Mouse (Mus musculus): Measurements from ENCODE around the gene Nedd4.
A peak's percentile ranks its signal among the peaks of the same experiment; 100 is the strongest.

The Nedd4 gene

DNA sequence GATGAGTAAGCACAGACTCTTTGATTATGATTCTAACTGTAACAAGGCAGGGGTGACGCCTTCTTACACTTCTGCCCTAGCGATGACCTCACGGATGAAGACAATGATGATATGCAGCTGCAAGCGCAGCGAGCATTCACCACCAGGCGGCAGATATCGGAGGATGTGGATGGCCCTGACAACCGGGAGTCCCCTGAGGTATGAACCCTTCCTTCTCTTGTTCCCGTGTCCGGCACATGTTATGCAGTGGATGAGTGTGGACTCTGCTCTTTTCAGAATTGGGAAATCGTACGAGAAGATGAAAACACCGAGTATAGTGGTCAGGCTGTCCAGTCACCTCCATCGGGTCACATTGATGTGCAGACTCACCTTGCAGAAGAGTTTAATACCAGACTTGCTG, 59.1 kb downstream of the Nedd4 start:
- no peak for DNase-seq (ENCODE audit: low read depth, low spot score)

- no peak for DNase-seq (ENCODE audit: low read depth, low spot score)
Observed at GRCm38 (mm10) chr9:72722622-72723021, 60.5 kb downstream of the Nedd4 start.

DNA sequence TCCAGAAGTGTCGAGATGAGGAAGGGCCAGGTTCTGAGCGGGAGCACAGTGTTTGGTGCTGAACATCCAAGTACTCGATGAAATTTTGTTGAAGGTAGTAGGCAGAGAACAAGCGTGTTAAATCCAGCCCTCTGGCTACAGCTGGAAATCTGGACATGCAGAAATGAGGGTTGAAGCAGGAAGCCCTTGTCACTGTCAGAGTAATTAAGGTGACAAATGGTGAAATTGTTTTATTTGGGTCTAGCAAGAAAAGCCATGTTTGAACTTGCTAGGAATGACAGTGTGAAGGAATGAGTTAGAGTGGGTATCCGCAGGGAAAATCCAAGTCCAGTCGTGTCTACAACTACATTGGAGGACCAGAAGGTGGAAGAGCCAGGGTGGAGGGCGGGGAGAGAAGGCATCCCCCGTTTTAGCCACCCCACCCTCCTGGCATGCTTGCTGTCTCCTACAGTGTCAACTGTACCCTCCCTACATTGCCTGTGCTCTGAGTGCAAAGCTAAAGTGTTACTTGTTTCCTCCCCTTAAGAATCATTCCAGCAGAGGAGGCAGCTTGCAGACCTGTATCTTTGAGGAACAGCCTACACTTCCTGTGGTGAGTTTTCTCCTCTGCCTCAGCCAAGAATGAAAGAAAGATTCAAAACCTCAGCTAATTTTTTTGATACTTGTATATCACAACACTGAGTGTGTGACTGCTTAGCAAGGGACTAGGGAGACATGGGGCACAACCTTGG, 62.5 kb downstream of the Nedd4 start:
- no peak for DNase-seq (ENCODE audit: low read depth, low spot score)

DNA sequence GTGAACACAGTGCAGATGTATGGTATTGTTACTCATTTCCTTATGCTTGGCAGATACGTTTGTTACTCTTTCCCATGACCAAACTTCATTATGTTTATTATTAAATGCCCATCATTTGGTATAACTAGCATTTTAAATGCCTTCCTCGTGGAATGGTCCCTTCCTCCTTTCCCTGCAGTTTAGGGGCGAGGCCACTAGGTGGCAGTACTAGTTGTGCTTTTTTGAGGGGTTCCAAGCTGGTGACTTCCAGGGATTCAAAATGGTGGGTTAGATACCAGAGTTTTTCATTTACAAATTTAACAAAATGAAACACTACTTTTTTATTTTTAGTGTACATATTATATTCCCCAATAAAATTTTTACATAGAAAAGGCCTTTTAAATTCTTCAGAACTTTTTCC, 71.8 kb downstream of the Nedd4 start:
- peak; percentile 46 for DNase-seq (ENCODE audit: low read depth, low spot score)

GRCm38 (mm10) chr9:72735822-72736410, 73.8 kb downstream of the Nedd4 start:
- peak; percentile 17 for DNase-seq (ENCODE audit: low read depth, low spot score)

GRCm38 (mm10) chr9:72741206-72741605, 79.1 kb downstream of the Nedd4 start:
- DNase-seq (ENCODE audit: low read depth, low spot score), result no peak

DNA sequence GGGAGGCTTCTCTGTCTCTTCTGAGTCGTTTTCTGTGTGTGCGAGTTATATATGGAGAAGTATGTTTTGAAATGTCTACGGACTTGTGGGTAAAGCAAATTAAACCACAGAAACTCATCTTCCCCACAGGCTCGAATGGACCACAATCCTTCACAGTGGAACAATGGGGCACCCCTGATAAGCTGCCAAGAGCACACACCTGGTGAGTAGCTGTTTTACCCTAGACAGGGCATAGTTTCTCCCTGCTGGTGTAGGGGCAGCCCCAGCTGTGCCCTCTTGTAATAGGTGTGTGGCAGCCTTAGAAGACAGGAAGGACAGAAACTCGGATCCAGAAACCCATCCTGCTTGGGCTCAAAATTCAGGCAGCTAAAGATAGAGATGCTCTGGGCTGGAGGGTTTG, 84.1 kb downstream of the Nedd4 start:
- no peak for DNase-seq (ENCODE audit: low read depth, low spot score)

GRCm38 (mm10) chr9:72750272-72750671, 88.1 kb downstream of the Nedd4 start:
- no peak for DNase-seq (ENCODE audit: low read depth, low spot score)

GRCm38 (mm10) chr9:72752656-72753055, 90.5 kb downstream of the Nedd4 start:
- DNase-seq (ENCODE audit: low read depth, low spot score), result no peak

DNA sequence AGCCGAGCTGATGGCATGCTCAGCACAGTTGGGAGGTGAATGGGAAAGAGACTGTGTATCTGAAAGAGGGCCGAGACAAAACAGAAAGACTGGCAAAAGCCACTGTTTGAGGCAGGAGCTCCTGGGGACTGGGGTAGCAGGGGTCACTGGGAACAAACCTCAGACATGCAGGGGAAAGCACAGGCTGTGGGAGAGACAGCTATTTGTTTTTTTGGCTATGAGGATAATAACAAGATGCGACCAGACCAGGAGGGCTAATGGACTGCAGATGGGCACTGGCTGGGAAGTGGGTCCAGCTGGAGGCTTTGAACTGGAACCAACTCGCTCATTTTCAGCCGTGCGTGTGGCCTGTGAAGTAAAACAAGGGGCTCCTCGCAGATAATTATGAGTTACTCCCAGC, 91.6 kb downstream of the Nedd4 start:
- DNase-seq (ENCODE audit: low read depth, low spot score), result no peak

DNA sequence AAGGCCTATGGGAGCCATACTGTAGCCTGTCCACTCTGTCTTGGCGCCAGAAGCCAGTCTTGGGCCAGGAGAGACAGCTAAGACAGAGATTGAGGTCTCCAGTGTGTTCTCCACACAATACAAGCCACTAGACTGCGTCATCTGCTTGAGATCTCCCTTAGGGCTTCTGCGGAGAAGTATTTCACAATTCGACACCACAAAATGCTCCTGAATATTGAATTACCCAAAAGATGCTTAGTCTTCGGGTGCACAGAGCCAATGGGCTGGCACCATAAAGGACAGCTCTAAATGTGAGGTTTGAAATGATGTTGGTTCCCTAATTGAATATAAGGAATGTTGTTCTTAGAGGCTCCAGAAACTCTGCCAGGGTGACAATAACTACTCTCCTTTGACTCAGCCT, 95.0 kb downstream of the Nedd4 start:
- DNase-seq (ENCODE audit: low read depth, low spot score), result no peak

DNA sequence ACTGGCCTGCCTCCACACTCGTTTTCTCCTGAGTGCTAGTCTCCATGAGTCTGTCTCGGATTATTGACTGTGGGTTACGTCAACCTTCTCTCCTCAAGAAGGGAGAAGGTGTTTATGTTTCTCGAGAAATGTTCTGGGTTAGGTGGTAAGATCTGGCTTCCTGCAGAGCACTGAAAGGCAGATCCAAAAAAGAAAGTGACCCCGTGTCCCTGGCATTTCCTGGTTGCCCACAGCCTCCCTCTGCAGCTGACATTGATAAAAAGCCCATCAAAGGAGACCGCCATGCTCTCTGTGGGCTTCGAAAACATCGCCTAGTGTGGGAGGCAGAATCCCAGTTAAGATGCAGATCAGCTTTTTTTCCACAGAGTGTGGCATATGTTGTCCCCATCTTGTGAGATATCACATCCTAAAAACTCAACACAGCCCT, 96.6 kb downstream of the Nedd4 start:
- no peak for DNase-seq (ENCODE audit: low read depth, low spot score)

DNA sequence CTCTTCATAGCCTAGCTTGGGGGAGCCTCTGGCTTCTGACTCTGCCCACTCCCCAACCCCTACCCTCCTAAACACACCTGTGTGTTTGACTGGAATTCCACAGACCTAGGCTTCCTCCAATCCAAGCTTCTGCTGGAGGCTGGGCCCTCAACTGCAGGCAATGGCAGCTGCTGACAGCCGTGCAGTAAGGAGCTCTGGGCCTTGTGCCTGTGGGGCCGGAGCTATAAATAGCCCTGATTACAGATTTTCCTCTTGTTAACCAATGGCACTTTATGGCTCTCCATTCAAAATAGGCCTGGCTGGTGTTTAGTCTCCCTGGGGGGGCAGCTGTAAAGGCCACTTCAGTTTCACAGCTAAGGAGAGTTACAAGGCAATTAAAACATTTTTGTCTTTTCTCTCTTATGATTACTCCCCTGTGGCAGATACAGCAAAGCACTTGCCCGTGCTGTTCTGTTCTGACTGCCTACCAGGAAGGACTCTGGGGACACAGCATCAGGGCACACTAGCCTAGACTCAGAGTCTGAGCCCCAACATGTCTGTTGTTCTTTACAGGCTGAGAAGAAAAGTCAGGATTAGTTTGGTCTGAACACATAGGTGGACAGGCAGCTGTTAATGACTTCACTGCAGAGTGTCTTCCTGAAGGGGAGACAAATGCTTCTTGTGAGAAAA, 101.0 kb downstream of the Nedd4 start:
- DNase-seq (ENCODE audit: low read depth, low spot score), result peak; percentile 31

- peak; percentile 83 for DNase-seq (ENCODE audit: low read depth, low spot score)
Observed at GRCm38 (mm10) chr9:72766789-72767349, 104.7 kb downstream of the Nedd4 start.

GRCm38 (mm10) chr9:72775022-72775421, 112.9 kb downstream of the Nedd4 start:
- no peak for DNase-seq (ENCODE audit: low read depth, low spot score)

DNA sequence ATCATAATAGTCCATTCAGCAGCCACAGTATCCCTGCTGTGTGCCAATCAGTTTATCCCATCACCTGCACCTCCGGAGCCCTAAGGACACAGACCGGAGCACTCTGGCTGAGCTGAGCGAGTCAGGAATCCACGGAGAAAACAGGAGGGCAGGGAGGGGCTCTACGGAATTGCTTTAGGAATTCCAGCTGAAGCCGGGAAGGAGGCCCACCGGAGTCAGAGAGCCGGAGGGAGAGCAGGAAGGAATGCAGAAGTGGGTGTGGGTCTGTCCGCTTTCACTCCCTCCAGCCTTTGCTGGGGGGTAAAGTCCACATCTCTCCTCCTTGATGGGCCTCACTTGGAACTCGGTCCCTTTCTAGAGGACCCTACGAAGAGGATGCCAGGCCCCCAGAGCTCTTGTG, 116.9 kb downstream of the Nedd4 start:
- DNase-seq (ENCODE audit: low read depth, low spot score), result no peak

GRCm38 (mm10) chr9:72779733-72780132, 117.6 kb downstream of the Nedd4 start:
- DNase-seq (ENCODE audit: low read depth, low spot score), result no peak

DNA sequence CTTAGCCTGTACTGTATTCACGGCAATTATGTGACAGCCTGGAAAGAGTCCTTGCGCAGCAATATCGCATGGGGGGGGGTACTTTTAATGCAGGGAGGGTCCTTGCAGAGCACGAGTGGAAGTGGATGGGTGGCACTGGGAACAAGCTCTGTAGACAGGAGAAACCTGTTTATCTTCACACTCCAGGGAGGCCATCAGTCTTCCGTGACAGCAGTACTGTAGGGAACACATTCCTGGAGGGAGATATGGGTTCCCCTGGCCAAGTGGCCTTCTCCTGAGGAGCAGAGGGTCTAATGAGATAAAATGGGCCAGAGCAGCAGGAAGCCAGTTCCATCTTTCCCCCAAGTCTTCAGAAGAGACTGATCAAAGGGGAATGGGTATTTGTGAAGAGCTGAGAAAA, 118.5 kb downstream of the Nedd4 start:
- no peak for DNase-seq (ENCODE audit: low read depth, low spot score)

DNA sequence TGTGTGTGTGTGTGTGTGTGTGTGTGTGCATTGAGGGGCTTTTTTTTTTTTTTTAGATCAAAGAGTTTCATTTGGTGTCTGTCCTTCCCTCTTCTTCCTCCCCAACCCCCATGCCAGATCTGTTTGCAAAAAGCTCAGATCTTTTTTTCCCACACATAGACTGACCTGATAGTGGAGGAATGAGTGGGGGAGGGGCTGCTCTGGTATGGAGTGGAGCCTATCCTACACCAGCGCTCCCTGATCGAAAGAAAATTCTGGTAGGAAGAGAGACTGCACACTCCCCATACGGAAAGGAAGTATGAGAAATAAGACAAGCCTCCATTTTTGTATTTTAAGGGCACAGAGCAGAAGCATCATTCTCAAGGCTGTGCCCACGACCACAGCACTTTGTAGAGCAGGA, 119.3 kb downstream of the Nedd4 start:
- no peak for DNase-seq (ENCODE audit: low read depth, low spot score)

DNA sequence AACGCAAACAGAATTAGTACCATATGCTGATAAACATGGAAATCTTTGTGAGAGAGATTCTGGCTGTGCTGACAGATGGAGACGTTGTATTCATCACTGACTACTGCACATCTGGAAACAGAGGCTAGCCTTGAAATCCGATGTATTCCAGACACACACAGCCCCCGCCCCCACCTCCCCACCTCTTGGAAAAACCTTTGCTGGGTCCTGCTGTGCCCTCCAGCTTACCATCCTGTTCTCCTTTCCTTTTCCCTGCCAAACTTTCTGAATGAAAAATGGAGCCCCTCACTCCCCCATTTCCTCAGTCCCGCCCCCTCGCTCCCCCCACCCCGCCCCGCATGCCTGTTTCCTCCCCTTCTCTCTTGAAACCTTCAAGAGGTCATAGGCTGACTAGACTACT, 120.0 kb downstream of the Nedd4 start:
- DNase-seq (ENCODE audit: low read depth, low spot score), result no peak

- DNase-seq (ENCODE audit: low read depth, low spot score), result no peak
Observed at GRCm38 (mm10) chr9:72787732-72788131, 125.6 kb downstream of the Nedd4 start.

- DNase-seq (ENCODE audit: low read depth, low spot score), result no peak
Observed at GRCm38 (mm10) chr9:72790530-72791212, 128.5 kb downstream of the Nedd4 start.
